Mouse (Mus musculus) hindbrain, embryonic 16.5 days (tissue): ENCODE measurements around the gene Snw1. TPM values are rescaled to one million over a fixed set of nuclear protein-coding genes. Genes with fewer than 3 reads are reported as not detected.
A peak's percentile ranks its signal among the peaks of the same experiment; 100 is the strongest.
"Not testable (repeated sequence)": the region's sequence is repeated elsewhere in the genome, so short reads cannot be mapped to it uniquely, and the experiment has no call there.

Experiments used
- ATAC-seq: fragments of 200-750 bp; cut with Nextera tagmentation; 2 replicates; pipeline ENCODE4 v1.8.0; 2017; ENCODE audit warnings: moderate TSS enrichment, moderate library complexity
- H3K27ac ChIP-seq: fragments of 300-500 bp; sonication (generic); 2 replicates; pipeline ENCODE4 v1.5.1; 2014; ENCODE audit warnings: low read depth, mild to moderate bottlenecking, control low read depth, low read length, moderate library complexity
- H3K27me3 ChIP-seq: fragments of 300-500 bp; sonication (generic); replicated peaks from 2 replicates; pipeline ENCODE4 v1.6.1; 2014; ENCODE audit warnings: low read length; ENCODE audit not compliant: control insufficient read depth, insufficient read depth
- H3K36me3 ChIP-seq: fragments of 300-500 bp; sonication (generic); 2 replicates; pipeline ENCODE4 v1.6.1; 2014; ENCODE audit warnings: mild to moderate bottlenecking, low read length, moderate library complexity, mixed read lengths; ENCODE audit not compliant: control insufficient read depth, insufficient read depth
- H3K4me1 ChIP-seq: fragments of 300-500 bp; sonication (generic); 2 replicates; pipeline ENCODE4 v1.6.1; 2014; ENCODE audit warnings: low read depth, low read length; ENCODE audit not compliant: control insufficient read depth, insufficient read depth
- H3K4me2 ChIP-seq: fragments of 300-500 bp; sonication (generic); 2 replicates; pipeline ENCODE4 v1.6.1; 2014; ENCODE audit warnings: mild to moderate bottlenecking, low read length, control low read depth, moderate library complexity
- H3K4me3 ChIP-seq: fragments of 300-500 bp; sonication (generic); 2 replicates; pipeline ENCODE4 v1.5.1; 2014; ENCODE audit warnings: mild to moderate bottlenecking, low read length, control low read depth, moderate library complexity
- H3K9ac ChIP-seq: fragments of 300-500 bp; sonication (generic); 2 replicates; pipeline ENCODE4 v1.6.1; 2014; ENCODE audit warnings: low read depth, mild to moderate bottlenecking, control low read depth, low read length, moderate library complexity
- H3K9me3 ChIP-seq: fragments of 300-500 bp; sonication (generic); 2 replicates; pipeline ENCODE4 v1.6.1; 2014; ENCODE audit warnings: mild to moderate bottlenecking, low read length, moderate library complexity; ENCODE audit not compliant: control insufficient read depth
- WGBS: fragments of 180-500 bp; shearing (Covaris S2); extraction: QIAGEN DNeasy Blood & Tissue Kit; methylation state at CpG from one replicate; pipeline ENCODE4 v1.1.7; 2014; 5-methylcytosine and 5-hydroxymethylcytosine counted together
- polyA plus RNA-seq: library from polyadenylated mRNA; unstranded; fragments of >200 nt; fragmentation: Nextera tagmentation; extraction: Ambion mirVana; gene quantifications from 2 replicates; pipeline ENCODE4 v1.2.1, GENCODE M21; 2015

Snw1 gene
- 92.7 and 99.0 TPM in 2 replicates for polyA plus RNA-seq

DNA sequence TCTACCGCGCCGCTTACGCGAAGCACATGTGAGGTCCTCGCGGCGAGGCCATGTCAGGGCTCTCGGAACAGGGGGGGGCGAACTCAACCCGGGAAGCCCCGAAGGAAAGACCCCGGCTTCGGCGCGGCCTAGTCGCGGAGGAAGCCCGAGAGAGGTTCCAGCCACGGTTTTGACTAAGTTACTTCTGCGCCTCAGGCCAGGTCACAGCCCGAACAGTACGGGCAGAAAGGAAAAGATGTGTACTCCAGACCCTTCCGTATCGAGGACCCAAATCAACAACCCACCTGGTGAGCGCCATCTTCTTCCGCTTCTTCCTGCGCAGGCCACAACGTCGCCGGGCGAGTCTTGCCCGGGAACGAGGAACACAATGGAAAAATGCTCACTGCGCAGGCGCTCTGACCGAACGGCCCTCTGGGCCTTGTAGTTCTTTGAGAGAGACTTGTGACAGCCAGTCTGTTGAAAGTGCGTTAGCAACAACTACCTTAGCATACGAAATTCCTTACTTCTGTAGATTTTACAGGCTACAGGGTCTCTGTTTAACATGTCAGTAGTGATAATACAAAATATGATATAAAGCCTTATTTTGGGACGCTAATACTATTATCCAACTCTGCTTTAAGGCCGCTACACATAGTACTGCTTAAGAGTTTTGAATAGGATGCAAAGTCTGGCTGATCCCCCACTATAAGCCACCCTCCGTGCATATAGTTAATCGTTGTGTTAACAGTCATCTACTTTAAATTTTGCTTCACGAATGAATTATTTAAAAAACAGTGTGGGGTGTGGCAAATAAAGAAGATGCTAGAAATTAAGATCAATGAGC lies at the start of gene Snw1:
Gene Snw1, minus strand, starts transcription at position 311 of the 823 bp plus-strand sequence.
- H3K4me1 ChIP-seq: peaks cover 9% of the 10 kb centered on the region
- peak; percentile 98 for ATAC-seq
- H3K9ac ChIP-seq: peak within 1 kb of the TSS; percentile 86
- H3K9me3 ChIP-seq: no peaks in the 10 kb centered on the region
- peak within 1 kb of the TSS; percentile 93 for H3K27ac ChIP-seq
- H3K4me2 ChIP-seq: peak within 1 kb of the TSS; percentile 52
- H3K36me3 ChIP-seq: no peaks in the 10 kb centered on the region
- WGBS: 3% methylated on average over 45 of the region's 45 CpGs
- H3K4me3 ChIP-seq: peak within 1 kb of the TSS; percentile 71
- no peaks in the 10 kb centered on the region for H3K27me3 ChIP-seq

GRCm38 (mm10) chr12:87519616-87520015 lies 47.5 kb upstream of the Snw1 start:
- not testable (repeated sequence) for H3K27ac ChIP-seq, H3K9me3 ChIP-seq, H3K4me3 ChIP-seq, ATAC-seq, H3K9ac ChIP-seq, H3K4me1 ChIP-seq, H3K27me3 ChIP-seq, H3K4me2 ChIP-seq, H3K36me3 ChIP-seq
- 77% methylated on average over 3 of the region's 3 CpGs for WGBS

DNA sequence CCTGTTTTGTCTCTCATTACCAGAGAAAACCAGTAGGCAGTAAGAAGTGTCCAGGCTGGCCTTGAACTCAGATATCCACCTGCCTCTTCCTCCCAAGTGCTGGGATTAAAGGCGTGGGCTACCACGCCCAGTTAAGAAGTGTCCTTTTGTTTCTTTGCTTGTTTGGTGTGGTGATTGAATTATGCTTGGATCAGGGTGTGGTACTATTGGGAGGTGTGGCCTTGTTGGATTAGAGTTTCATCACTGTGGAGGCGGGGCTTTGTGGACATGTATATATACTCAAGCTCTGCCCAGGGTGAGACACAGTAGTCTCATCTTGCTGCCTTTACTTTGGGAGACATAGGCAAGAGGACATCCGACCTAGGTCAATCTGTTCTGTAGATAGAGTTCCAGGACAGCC lies 41.9 kb upstream of the Snw1 start, which contains the start of gene Gm8300:
Gene Gm8300, plus strand, starts transcription at position 301 of the 400 bp plus-strand sequence.
- not testable (repeated sequence) for ATAC-seq, H3K4me1 ChIP-seq, H3K27ac ChIP-seq, H3K27me3 ChIP-seq, H3K9me3 ChIP-seq, H3K4me3 ChIP-seq, H3K4me2 ChIP-seq, H3K9ac ChIP-seq, H3K36me3 ChIP-seq
- 85% methylated on average over 4 of the region's 4 CpGs for WGBS

GRCm38 (mm10) chr12:87494421-87494820 lies 22.3 kb upstream of the Snw1 start, which contains the start of gene Gm5788:
Gm5788 (plus strand) TSS chr12:87494721.
- ATAC-seq, H3K36me3 ChIP-seq, H3K9ac ChIP-seq, H3K27ac ChIP-seq, H3K27me3 ChIP-seq, H3K4me1 ChIP-seq, H3K9me3 ChIP-seq, H3K4me3 ChIP-seq, H3K4me2 ChIP-seq: not testable (repeated sequence)
- WGBS: 74% methylated on average over 3 of the region's 3 CpGs

DNA sequence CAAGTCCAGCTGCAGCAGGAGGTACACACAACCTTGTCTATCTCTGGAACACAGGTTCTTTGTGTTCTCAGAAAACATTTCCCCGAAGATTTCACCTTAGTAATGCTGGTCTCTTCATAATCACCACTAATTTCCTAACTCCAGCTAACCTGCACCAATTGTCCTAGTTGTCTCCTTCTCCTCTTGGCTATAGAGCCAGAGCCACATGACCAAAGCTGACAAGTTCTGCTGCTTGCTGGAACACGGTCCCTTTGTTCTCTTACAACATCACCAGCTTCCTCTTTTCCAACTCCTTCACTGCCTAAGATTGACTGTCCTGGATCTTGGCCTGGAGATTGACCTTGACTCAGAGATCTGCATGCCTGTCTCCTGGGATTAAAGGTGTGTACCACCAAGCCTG lies 16.6 kb upstream of the Snw1 start:
- not testable (repeated sequence) for H3K27me3 ChIP-seq, H3K4me1 ChIP-seq, H3K9me3 ChIP-seq, H3K9ac ChIP-seq, ATAC-seq, H3K4me3 ChIP-seq, H3K27ac ChIP-seq, H3K4me2 ChIP-seq, H3K36me3 ChIP-seq
- WGBS: 68% methylated on average over 2 of the region's 2 CpGs

DNA sequence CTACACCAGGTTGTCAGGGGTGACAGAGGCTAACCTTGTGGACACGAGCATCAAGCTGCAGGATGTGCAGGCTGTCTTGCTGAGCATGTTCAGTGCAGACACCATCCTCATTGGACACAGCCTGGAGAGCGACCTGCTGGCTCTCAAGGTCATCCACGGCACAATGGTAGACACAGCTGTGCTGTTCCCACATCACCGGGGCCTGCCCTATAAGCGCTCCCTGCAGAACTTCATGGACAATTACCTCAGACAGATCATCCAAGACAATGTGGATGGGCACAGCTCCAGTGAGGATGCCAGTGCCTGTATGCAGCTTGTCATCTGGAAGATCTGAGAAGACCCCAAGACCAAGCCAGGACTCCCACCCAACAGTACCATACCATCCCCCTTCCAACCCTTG lies 10.4 kb upstream of the Snw1 start:
- not testable (repeated sequence) for H3K4me1 ChIP-seq, H3K36me3 ChIP-seq, H3K9me3 ChIP-seq, H3K9ac ChIP-seq, H3K27ac ChIP-seq, H3K27me3 ChIP-seq, H3K4me3 ChIP-seq, ATAC-seq, H3K4me2 ChIP-seq
- 86% methylated on average over 5 of the region's 5 CpGs for WGBS

- no peaks in the 10 kb centered on the region for H3K27me3 ChIP-seq
- no peaks in the 10 kb centered on the region for H3K9me3 ChIP-seq
- ATAC-seq: no peak
- H3K27ac ChIP-seq: no peak overlapping the region
- no peak overlapping the region for H3K4me3 ChIP-seq
- H3K9ac ChIP-seq: no peak overlapping the region
- H3K36me3 ChIP-seq: no peaks in the 10 kb centered on the region
- 84% methylated on average over 3 of the region's 3 CpGs for WGBS
- H3K4me2 ChIP-seq: no peak overlapping the region
- H3K4me1 ChIP-seq: peaks cover 9% of the 10 kb centered on the region
These were observed 2.7 kb upstream of the Snw1 start for GRCm38 (mm10) chr12:87474756-87475155.

GRCm38 (mm10) chr12:87471421-87471963 lies 582 bp downstream of the Snw1 start:
- no peaks in the 10 kb centered on the region for H3K9me3 ChIP-seq
- H3K27ac ChIP-seq: peak overlapping the region; percentile 93
- H3K4me2 ChIP-seq: peak overlapping the region; percentile 52
- H3K4me1 ChIP-seq: peaks cover 9% of the 10 kb centered on the region
- no peak for ATAC-seq
- H3K36me3 ChIP-seq: no peaks in the 10 kb centered on the region
- H3K9ac ChIP-seq: peak overlapping the region; percentile 86
- no peaks in the 10 kb centered on the region for H3K27me3 ChIP-seq
- H3K4me3 ChIP-seq: peak overlapping the region; percentile 71
- under 1% methylated on average over 19 of the region's 19 CpGs for WGBS

DNA sequence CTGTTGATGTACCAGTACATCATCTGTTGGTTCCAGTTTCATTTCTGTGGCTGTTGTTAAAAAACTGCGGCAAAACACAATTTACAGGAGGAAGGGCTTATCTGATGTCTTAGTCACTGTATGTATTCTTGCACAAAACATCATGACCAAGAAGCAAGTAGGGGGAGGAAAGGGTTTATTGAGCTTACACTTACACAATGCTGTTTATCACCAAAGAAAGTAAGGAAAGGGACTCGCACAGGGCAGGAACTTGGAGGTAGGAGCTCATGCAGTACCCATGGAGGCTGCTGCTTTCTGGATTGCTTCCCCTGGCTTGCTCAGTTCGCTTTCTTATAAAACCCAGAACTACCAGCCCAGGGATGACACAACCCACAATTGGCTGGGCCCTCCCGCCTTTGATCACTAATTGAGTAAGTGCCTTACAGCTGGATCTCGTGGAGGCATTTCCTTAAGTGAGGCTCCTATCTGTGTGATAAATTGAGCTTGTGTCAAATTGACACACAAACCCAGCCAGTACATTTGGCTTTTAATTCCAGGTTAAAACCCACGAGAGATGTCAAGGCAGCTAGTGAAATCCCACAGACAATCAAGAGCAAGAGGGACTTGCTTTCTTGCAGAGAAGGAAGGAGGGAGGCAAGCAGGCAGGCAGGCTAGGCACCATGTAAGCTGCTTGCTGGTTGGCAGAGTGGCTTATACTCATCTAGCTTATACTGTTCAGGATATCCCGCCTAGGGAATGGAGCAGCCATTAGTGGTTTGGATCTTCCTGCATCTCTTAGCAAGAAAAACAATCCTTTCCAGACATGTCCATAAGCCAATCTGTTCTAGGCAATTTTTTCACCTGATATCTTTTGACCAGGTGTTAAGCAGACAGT lies 1.6 kb downstream of the Snw1 start:
- H3K9ac ChIP-seq: peak overlapping the region; percentile 27; the same call in 1 of the 2 replicates
- H3K4me2 ChIP-seq: peak overlapping the region; percentile 52
- H3K4me1 ChIP-seq: peaks cover 9% of the 10 kb centered on the region
- ATAC-seq: no peak
- H3K36me3 ChIP-seq: no peaks in the 10 kb centered on the region
- peak overlapping the region; percentile 71; the same call in 1 of the 2 replicates for H3K4me3 ChIP-seq
- H3K9me3 ChIP-seq: no peaks in the 10 kb centered on the region
- no peaks in the 10 kb centered on the region for H3K27me3 ChIP-seq
- 74% methylated on average over 7 of the region's 7 CpGs for whole genome bisulfite sequencing
- no peak overlapping the region for H3K27ac ChIP-seq
